Mouse (Mus musculus): ENCODE measurements around the gene Fbxo45. TPM values are rescaled to one million over a fixed set of nuclear protein-coding genes. Genes with fewer than 3 reads are reported as not detected.

Gene Fbxo45
- polyA plus RNA-seq, 1 experiment from 2014 or later, result 15.6 TPM

GRCm38 (mm10) chr16:32222399-32222798 lies 24.6 kb downstream of the Fbxo45 start:
- Histone ChIP-seq H3K4me3 (replicated peaks; ENCODE audit: low read depth, low read length) (no peak overlapping the region), H3K27me3 (ENCODE audit: control insufficient read depth, insufficient read depth, low read length) (no peaks in the 10 kb centered on the region), H3K9ac (replicated peaks; ENCODE audit: low read length) (no peak overlapping the region), H3K36me3 (ENCODE audit: control insufficient read depth, insufficient read depth, low read length) (no peaks in the 10 kb centered on the region), H3K4me2 (ENCODE audit: low read length) (no peak overlapping the region), H3K27ac (replicated peaks; ENCODE audit: low read depth, low read length) (no peak overlapping the region), H3K9me3 (ENCODE audit: control insufficient read depth, low read length) (no peaks in the 10 kb centered on the region), H3K4me1 (ENCODE audit: control insufficient read depth, insufficient read depth, low read length) (no peaks in the 10 kb centered on the region)
- DNase-seq (no peak), ATAC-seq (ENCODE audit: low FRiP score, low TSS enrichment) (no peak)

- WGBS, result 86% methylated on average over 4 of the region's 4 CpGs
- Histone ChIP-seq H3K4me2 (ENCODE audit: low read length) (no peak overlapping the region), H3K4me3 (replicated peaks; ENCODE audit: low read depth, low read length) (no peak overlapping the region), H3K36me3 (ENCODE audit: control insufficient read depth, insufficient read depth, low read length) (no peaks in the 10 kb centered on the region), H3K9ac (replicated peaks; ENCODE audit: low read length) (no peak overlapping the region), H3K27ac (replicated peaks; ENCODE audit: low read depth, low read length) (no peak overlapping the region), H3K27me3 (ENCODE audit: control insufficient read depth, insufficient read depth, low read length) (no peaks in the 10 kb centered on the region), H3K4me1 (ENCODE audit: control insufficient read depth, insufficient read depth, low read length) (no peaks in the 10 kb centered on the region), H3K9me3 (ENCODE audit: control insufficient read depth, low read length) (no peaks in the 10 kb centered on the region)
- no peak for ATAC-seq (ENCODE audit: low FRiP score, low TSS enrichment)
- DNase-seq, result no peak
These were observed 25.2 kb downstream of the Fbxo45 start for GRCm38 (mm10) chr16:32221803-32222202.

- Histone ChIP-seq H3K9me3 (ENCODE audit: control insufficient read depth, low read length) (no peaks in the 10 kb centered on the region), H3K4me2 (ENCODE audit: low read length) (no peak overlapping the region), H3K27me3 (ENCODE audit: control insufficient read depth, insufficient read depth, low read length) (no peaks in the 10 kb centered on the region), H3K4me1 (ENCODE audit: control insufficient read depth, insufficient read depth, low read length) (no peaks in the 10 kb centered on the region), H3K4me3 (replicated peaks; ENCODE audit: low read depth, low read length) (no peak overlapping the region), H3K9ac (replicated peaks; ENCODE audit: low read length) (no peak overlapping the region), H3K36me3 (ENCODE audit: control insufficient read depth, insufficient read depth, low read length) (no peaks in the 10 kb centered on the region), H3K27ac (replicated peaks; ENCODE audit: low read depth, low read length) (no peak overlapping the region)
- DNase-seq, result no peak
- ATAC-seq (ENCODE audit: low FRiP score, low TSS enrichment), result no peak
- 81% methylated on average over 17 of the region's 17 CpGs for WGBS
These were observed 32.0 kb downstream of the Fbxo45 start for GRCm38 (mm10) chr16:32214804-32215576.

- Histone ChIP-seq H3K9ac (replicated peaks; ENCODE audit: low read length) (no peak overlapping the region), H3K4me1 (ENCODE audit: control insufficient read depth, insufficient read depth, low read length) (no peaks in the 10 kb centered on the region), H3K4me3 (replicated peaks; ENCODE audit: low read depth, low read length) (no peak overlapping the region), H3K9me3 (ENCODE audit: control insufficient read depth, low read length) (no peaks in the 10 kb centered on the region), H3K27ac (replicated peaks; ENCODE audit: low read depth, low read length) (no peak overlapping the region), H3K4me2 (ENCODE audit: low read length) (no peak overlapping the region), H3K36me3 (ENCODE audit: control insufficient read depth, insufficient read depth, low read length) (no peaks in the 10 kb centered on the region), H3K27me3 (ENCODE audit: control insufficient read depth, insufficient read depth, low read length) (no peaks in the 10 kb centered on the region)
- no peak for DNase-seq
- no peak for ATAC-seq (ENCODE audit: low FRiP score, low TSS enrichment)
These were observed 32.8 kb downstream of the Fbxo45 start for GRCm38 (mm10) chr16:32214156-32214555.

GRCm38 (mm10) chr16:32204902-32205301 lies 42.1 kb downstream of the Fbxo45 start:
- H3K4me1 ChIP-seq (ENCODE audit: control insufficient read depth, insufficient read depth, low read length), result no peaks in the 10 kb centered on the region
- H3K9me3 ChIP-seq (ENCODE audit: control insufficient read depth, low read length), result no peaks in the 10 kb centered on the region
- WGBS, result 60% methylated on average over 3 of the region's 3 CpGs
- no peak overlapping the region for H3K4me3 ChIP-seq (replicated peaks; ENCODE audit: low read depth, low read length)
- H3K4me2 ChIP-seq (ENCODE audit: low read length), result no peak overlapping the region
- no peak overlapping the region for H3K9ac ChIP-seq (replicated peaks; ENCODE audit: low read length)
- no peak for ATAC-seq (ENCODE audit: low FRiP score, low TSS enrichment)
- H3K36me3 ChIP-seq (ENCODE audit: control insufficient read depth, insufficient read depth, low read length), result no peaks in the 10 kb centered on the region
- H3K27ac ChIP-seq (replicated peaks; ENCODE audit: low read depth, low read length), result no peak overlapping the region
- no peak for DNase-seq
- H3K27me3 ChIP-seq (ENCODE audit: control insufficient read depth, insufficient read depth, low read length), result no peaks in the 10 kb centered on the region

- no peak overlapping the region for H3K4me2 ChIP-seq (ENCODE audit: low read length)
- no peak for DNase-seq
- no peak overlapping the region for H3K27ac ChIP-seq (replicated peaks; ENCODE audit: low read depth, low read length)
- ATAC-seq (ENCODE audit: low FRiP score, low TSS enrichment), result no peak
- no peaks in the 10 kb centered on the region for H3K9me3 ChIP-seq (ENCODE audit: control insufficient read depth, low read length)
- 77% methylated on average over 6 of the region's 6 CpGs for WGBS
- no peaks in the 10 kb centered on the region for H3K27me3 ChIP-seq (ENCODE audit: control insufficient read depth, insufficient read depth, low read length)
- H3K9ac ChIP-seq (replicated peaks; ENCODE audit: low read length), result no peak overlapping the region
- H3K36me3 ChIP-seq (ENCODE audit: control insufficient read depth, insufficient read depth, low read length), result no peaks in the 10 kb centered on the region
- H3K4me3 ChIP-seq (replicated peaks; ENCODE audit: low read depth, low read length), result no peak overlapping the region
- no peaks in the 10 kb centered on the region for H3K4me1 ChIP-seq (ENCODE audit: control insufficient read depth, insufficient read depth, low read length)
These were observed 44.3 kb downstream of the Fbxo45 start for GRCm38 (mm10) chr16:32202681-32203080.

GRCm38 (mm10) chr16:32201004-32201325 lies 46.0 kb downstream of the Fbxo45 start:
- DNase-seq (no peak), ATAC-seq (ENCODE audit: low FRiP score, low TSS enrichment) (no peak)
- Histone ChIP-seq H3K9ac (replicated peaks; ENCODE audit: low read length) (no peak overlapping the region), H3K4me3 (replicated peaks; ENCODE audit: low read depth, low read length) (no peak overlapping the region), H3K9me3 (ENCODE audit: control insufficient read depth, low read length) (no peaks in the 10 kb centered on the region), H3K4me1 (ENCODE audit: control insufficient read depth, insufficient read depth, low read length) (no peaks in the 10 kb centered on the region), H3K4me2 (ENCODE audit: low read length) (peak overlapping the region; percentile 29), H3K36me3 (ENCODE audit: control insufficient read depth, insufficient read depth, low read length) (no peaks in the 10 kb centered on the region), H3K27ac (replicated peaks; ENCODE audit: low read depth, low read length) (no peak overlapping the region), H3K27me3 (ENCODE audit: control insufficient read depth, insufficient read depth, low read length) (no peaks in the 10 kb centered on the region)
- 49% methylated on average over 9 of the region's 9 CpGs for WGBS

GRCm38 (mm10) chr16:32200256-32201003 lies 46.5 kb downstream of the Fbxo45 start:
- Histone ChIP-seq H3K9me3 (ENCODE audit: control insufficient read depth, low read length) (no peaks in the 10 kb centered on the region), H3K4me1 (ENCODE audit: control insufficient read depth, insufficient read depth, low read length) (no peaks in the 10 kb centered on the region), H3K27ac (replicated peaks; ENCODE audit: low read depth, low read length) (peak overlapping the region; percentile 16; the same call in 1 of the 2 replicates), H3K27me3 (ENCODE audit: control insufficient read depth, insufficient read depth, low read length) (no peaks in the 10 kb centered on the region), H3K4me3 (replicated peaks; ENCODE audit: low read depth, low read length) (no peak overlapping the region), H3K4me2 (ENCODE audit: low read length) (peak overlapping the region; percentile 29), H3K36me3 (ENCODE audit: control insufficient read depth, insufficient read depth, low read length) (no peaks in the 10 kb centered on the region), H3K9ac (replicated peaks; ENCODE audit: low read length) (no peak overlapping the region)
- peak; percentile 63 for DNase-seq
- 54% methylated on average over 21 of the region's 21 CpGs for WGBS
- ATAC-seq (ENCODE audit: low FRiP score, low TSS enrichment), result no peak

- Histone ChIP-seq H3K36me3 (ENCODE audit: control insufficient read depth, insufficient read depth, low read length) (no peaks in the 10 kb centered on the region), H3K4me1 (ENCODE audit: control insufficient read depth, insufficient read depth, low read length) (no peaks in the 10 kb centered on the region), H3K4me3 (replicated peaks; ENCODE audit: low read depth, low read length) (no peak overlapping the region), H3K4me2 (ENCODE audit: low read length) (no peak overlapping the region), H3K9ac (replicated peaks; ENCODE audit: low read length) (no peak overlapping the region), H3K9me3 (ENCODE audit: control insufficient read depth, low read length) (no peaks in the 10 kb centered on the region), H3K27ac (replicated peaks; ENCODE audit: low read depth, low read length) (no peak overlapping the region), H3K27me3 (ENCODE audit: control insufficient read depth, insufficient read depth, low read length) (no peaks in the 10 kb centered on the region)
- ATAC-seq (ENCODE audit: low FRiP score, low TSS enrichment) (no peak), DNase-seq (no peak)
- WGBS, result 65% methylated on average over 12 of the region's 12 CpGs
These were observed 56.9 kb downstream of the Fbxo45 start for GRCm38 (mm10) chr16:32190011-32190441.

Measured in midbrain, embryonic 14.5 days (tissue).